Mouse (Mus musculus): ENCODE data around the gene Erg28.
A peak's percentile ranks its signal among the peaks of the same experiment; 100 is the strongest.

Gene Erg28

DNA sequence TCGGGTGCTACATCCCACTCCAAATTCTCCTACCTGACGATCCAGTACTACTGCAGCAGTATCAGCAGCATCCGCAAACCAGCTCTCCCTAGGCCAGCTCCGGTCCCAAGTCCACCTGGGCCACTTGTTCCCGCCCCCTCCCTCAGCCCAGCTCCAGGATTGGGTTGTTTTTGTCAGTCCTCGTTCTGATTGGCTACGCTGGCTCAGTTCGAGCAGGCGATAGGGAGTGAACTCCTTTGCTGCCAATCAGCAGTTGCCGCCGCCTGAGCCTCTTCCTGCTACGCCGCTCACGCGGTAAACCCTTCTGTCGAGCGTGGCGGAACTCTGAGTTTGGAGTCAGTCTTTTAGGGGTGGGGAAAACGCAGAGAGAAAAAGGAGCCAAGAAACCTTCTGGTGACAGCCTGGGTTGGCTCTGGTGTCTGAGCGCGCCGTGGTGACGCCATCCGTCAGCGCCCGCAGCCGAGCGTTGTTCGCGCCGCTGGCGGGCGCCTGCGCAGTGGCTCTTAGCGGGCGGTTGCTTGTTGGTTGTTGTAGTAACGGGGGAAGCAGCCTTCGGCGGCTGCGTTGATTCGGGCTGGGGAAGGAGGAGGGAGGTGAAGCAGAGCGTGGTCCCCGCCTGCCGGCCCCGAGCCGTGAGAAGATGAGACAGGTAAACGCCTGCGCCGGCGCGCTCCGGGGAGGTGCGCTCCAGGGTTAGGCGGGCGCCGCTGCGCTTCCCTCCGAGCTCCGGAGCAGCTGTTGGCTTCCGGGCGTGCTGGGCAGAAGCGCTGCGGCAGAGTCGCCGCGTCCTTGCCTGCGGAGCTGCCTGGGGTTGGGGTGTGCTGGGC lies at the start of gene Erg28, which contains the start of gene Ttll5:
Gene Erg28 (minus strand): TSS at position 113 of the 827 bp plus-strand sequence.
Gene Ttll5 (plus strand): TSS at position 222 of the 827 bp plus-strand sequence.
- peak; percentile 24; the same call in 1 of the 2 replicates for TF ChIP-seq GATA4 (IDR thresholded peaks at IDR 0.05; ENCODE audit: insufficient replicate concordance, low read length)

DNA sequence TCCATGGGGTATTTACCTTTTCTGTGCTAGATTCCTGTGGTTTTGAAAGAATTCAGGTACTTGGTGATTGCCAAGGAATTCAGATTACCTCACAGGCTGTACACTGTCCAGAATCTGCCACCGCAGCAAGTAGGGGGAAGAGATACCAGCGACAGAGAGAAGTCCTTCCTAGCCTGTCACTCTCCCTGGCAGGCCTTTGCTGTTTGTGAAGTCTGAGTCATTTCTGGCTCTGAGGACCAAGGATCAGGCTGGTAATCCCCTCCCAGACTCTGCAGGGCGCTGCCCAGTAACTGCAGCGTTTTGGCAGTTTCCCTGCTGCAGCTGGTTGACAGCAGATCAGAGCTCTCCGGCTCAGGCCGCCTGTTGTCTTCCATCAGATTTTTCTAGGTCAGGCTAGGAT lies 45.1 kb upstream of the Erg28 start:
- no peak for TF ChIP-seq GATA4 (IDR thresholded peaks at IDR 0.05; ENCODE audit: insufficient replicate concordance, low read length)

DNA sequence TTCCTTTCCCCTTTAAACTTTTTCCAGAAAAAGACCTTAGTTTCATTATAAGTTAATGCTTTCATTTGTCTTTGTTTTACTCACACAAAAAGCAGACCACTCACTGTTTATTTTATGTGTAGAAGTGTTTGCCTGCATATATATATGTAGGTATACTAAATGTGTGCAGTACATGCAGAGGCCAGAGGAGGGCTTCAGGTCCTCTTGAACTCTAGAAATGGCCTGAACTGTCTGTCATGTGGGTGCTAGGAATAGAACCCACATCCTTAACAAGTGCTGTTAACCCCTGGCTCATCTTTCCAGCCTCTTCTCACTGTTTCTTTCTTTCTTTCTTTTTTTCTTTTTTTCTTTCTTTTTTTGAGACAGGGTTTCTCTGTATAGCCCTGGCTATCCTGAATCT lies 42.8 kb upstream of the Erg28 start:
- TF ChIP-seq GATA4 (IDR thresholded peaks at IDR 0.05; ENCODE audit: insufficient replicate concordance, low read length): no peak

DNA sequence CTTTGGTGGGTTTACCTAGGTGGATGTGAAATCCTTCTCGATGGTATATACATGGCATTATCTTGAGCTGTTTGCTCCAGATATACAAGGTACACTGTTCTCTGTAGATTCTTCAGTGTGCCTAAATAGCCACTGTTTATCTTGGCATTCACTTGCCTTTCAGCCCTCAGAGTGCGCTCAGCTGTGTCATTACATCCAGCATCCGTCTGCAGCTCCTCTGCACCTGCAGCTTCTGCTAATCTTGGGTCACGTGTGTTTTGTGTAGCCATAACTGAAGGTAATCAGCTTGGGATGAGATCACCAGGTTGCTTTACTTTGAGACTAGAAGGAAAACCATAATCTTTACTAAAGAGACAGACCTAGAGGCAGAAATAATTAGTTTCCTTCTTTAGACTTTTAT lies 42.3 kb upstream of the Erg28 start:
- TF ChIP-seq GATA4 (IDR thresholded peaks at IDR 0.05; ENCODE audit: insufficient replicate concordance, low read length): no peak

- no peak for TF ChIP-seq GATA4 (IDR thresholded peaks at IDR 0.05; ENCODE audit: insufficient replicate concordance, low read length)
These were observed 41.2 kb upstream of the Erg28 start for GRCm38 (mm10) chr12:85865526-85865925.

- no peak for TF ChIP-seq GATA4 (IDR thresholded peaks at IDR 0.05; ENCODE audit: insufficient replicate concordance, low read length)
These were observed 38.2 kb upstream of the Erg28 start for GRCm38 (mm10) chr12:85862514-85862913.

DNA sequence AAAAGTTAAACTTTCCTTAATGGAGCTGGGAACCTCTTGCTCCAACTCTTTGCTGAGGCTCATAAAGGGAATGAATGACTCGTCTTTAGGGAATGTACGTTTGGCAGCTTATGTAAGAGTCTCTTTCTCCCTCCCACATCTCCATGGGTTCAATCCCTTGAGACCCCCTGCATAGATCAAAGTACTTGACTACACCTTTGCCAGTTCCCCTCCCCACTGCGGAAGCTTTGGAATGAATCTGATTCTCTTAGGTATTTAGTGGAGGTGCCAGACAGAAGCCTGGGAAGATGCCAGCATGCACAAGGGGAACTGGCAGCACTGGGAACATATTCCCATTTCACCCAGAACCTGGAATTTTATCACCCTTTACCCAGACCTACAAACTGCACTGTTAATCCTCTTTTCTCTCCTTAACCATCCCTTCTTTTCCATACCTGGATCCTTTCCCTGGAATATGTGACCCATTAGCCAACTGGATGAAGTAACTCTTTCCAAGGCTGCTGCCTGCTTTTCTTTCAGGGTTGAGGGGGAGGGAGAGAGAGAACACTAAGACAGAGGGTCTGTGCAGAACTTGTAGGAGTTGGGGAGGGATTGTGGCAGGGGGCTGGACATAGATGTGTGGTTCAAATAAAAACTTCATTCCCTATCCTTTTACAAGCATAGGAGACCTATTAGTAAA lies 35.3 kb upstream of the Erg28 start:
- TF ChIP-seq GATA4 (IDR thresholded peaks at IDR 0.05; ENCODE audit: insufficient replicate concordance, low read length): no peak

GRCm38 (mm10) chr12:85859111-85859510 lies 34.8 kb upstream of the Erg28 start:
- no peak for TF ChIP-seq GATA4 (IDR thresholded peaks at IDR 0.05; ENCODE audit: insufficient replicate concordance, low read length)

DNA sequence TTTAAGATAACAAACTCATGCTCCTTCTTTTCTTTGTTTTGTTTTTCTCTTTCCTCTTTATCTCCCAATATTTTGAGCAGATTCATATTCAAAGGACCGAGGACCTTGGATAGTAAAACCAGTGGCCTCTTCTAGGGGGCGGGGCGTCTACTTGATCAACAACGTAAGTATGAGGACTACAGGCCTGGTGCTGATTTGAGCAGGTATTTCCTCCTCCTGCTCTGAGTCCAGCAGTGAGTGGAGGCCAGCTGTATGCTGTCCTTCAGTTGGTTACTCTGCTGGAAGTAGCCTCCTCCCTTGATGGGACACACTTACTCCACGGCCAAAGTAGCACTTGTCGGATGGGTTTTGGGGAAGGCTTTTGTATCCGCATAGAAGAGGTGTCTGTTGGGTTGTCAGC lies 33.0 kb upstream of the Erg28 start:
- no peak for TF ChIP-seq GATA4 (IDR thresholded peaks at IDR 0.05; ENCODE audit: insufficient replicate concordance, low read length)

DNA sequence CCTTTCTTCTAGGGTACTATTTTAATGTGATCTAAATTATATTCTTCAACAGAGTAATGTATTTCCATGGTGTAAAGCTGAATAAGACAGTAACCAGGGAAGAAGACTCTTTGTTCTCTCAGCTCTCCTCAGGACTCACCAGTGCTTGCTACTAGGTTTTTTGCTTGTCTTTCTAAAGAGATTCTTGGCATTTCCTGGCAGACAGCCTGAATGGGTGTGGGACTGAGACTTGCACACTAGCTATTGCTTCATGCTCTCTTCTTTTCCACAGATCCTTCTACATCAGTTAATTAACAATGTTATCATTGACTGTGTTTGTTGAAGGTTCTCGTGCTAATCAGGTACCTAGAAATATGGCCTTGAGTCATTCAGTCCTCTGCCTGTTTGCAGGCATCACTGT lies 29.9 kb upstream of the Erg28 start:
- TF ChIP-seq GATA4 (IDR thresholded peaks at IDR 0.05; ENCODE audit: insufficient replicate concordance, low read length): no peak

DNA sequence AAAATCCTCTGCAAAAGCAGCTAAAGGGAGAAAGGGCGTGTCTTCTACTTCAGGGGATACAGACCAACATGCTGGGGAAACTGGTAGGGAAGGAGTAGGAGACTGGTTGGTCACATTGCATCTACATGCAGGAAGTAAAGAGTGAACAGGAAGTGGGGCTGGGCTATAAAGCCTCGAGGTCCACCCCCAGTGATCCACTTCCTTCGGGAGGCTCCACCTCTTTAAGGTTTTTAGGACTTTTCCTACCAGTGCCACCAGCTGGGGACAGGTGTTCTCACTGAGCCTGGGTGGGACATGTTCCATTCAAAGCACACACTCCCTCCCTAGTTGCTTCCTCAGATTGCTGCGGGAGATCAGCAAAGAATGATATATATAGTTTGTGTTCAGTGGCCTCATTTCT lies 29.5 kb upstream of the Erg28 start:
- no peak for TF ChIP-seq GATA4 (IDR thresholded peaks at IDR 0.05; ENCODE audit: insufficient replicate concordance, low read length)

GRCm38 (mm10) chr12:85850661-85851060 lies 26.3 kb upstream of the Erg28 start:
- TF ChIP-seq GATA4 (IDR thresholded peaks at IDR 0.05; ENCODE audit: insufficient replicate concordance, low read length): no peak

- TF ChIP-seq GATA4 (IDR thresholded peaks at IDR 0.05; ENCODE audit: insufficient replicate concordance, low read length): no peak
These were observed 24.0 kb upstream of the Erg28 start for GRCm38 (mm10) chr12:85848164-85848958.

- TF ChIP-seq GATA4 (IDR thresholded peaks at IDR 0.05; ENCODE audit: insufficient replicate concordance, low read length): no peak
These were observed 15.1 kb upstream of the Erg28 start for GRCm38 (mm10) chr12:85839371-85840000.

GRCm38 (mm10) chr12:85837765-85838164 lies 13.4 kb upstream of the Erg28 start:
- no peak for TF ChIP-seq GATA4 (IDR thresholded peaks at IDR 0.05; ENCODE audit: insufficient replicate concordance, low read length)
